Mouse (Mus musculus): Measurements from ENCODE around the gene Slc35b4. TPM values are rescaled to one million over a fixed set of nuclear protein-coding genes. Genes with fewer than 3 reads are reported as not detected.

Slc35b4 gene
- polyA plus RNA-seq, 1 experiment from 2014 or later, result 42.9 TPM

DNA sequence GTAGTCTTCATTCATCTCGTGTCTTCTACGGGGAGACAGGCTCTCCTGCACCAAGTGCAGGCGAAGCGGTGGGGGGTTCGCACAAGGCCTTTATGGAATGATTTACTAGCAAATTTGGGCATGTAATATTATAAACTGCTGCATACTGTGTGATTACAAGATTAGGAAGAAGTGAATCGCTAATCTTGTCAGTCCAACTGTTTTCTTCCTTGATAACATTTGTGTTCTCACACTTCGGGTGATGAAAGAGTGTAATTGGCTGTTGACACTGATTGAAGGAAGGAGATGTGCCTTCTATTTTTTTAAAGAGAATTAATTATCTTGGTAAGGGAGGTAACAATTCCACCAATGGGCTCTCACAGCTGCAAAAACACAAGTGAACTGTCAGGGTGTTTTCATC is 28.3 kb downstream of the Slc35b4 start:
- Histone ChIP-seq H3K9me3 (replicated peaks) (0 out of 2 replicates have a peak, but pooled peaks cover 3% of the 10 kb centered on the region), H3K9ac (no peak overlapping the region), H3K4me3 (no peak overlapping the region), H3K4me2 (replicated peaks) (no peak overlapping the region), H3K27me3 (no peaks in the 10 kb centered on the region), H3K36me3 (no peaks in the 10 kb centered on the region), H3K4me1 (peaks cover 4% of the 10 kb centered on the region; the same call in 1 of the 2 replicates), H3K27ac (no peak overlapping the region)
- ATAC-seq (ENCODE audit: low FRiP score), result no peak
- 71% methylated on average over 7 of the region's 7 CpGs for WGBS

DNA sequence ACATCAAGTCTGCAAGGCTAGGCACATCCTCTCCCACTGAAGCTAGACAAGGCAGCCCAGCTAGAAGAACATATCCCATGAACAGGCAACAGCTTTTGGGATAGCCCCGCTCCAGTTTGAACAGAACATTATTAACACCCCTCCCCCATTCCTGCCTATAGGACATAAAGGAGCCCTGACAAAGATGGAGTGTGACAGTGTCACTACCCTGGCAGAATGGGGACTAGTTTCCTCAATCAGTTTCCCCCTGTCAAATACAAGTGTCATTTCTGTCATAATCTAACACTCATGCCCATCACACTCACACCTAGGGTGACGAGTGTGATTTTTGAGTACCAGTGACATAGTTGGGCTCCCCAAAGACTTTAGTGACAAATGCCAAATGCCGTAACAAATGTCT is 28.9 kb downstream of the Slc35b4 start:
- Histone ChIP-seq H3K4me1 (no peaks in the 10 kb centered on the region), H3K9me3 (replicated peaks) (0 out of 2 replicates have a peak, but pooled peaks cover 3% of the 10 kb centered on the region), H3K27me3 (no peaks in the 10 kb centered on the region), H3K36me3 (no peaks in the 10 kb centered on the region), H3K4me3 (no peak overlapping the region), H3K27ac (no peak overlapping the region), H3K9ac (no peak overlapping the region), H3K4me2 (replicated peaks) (no peak overlapping the region)
- ATAC-seq (ENCODE audit: low FRiP score), result no peak
- WGBS, result 73% methylated on average over 3 of the region's 3 CpGs

DNA sequence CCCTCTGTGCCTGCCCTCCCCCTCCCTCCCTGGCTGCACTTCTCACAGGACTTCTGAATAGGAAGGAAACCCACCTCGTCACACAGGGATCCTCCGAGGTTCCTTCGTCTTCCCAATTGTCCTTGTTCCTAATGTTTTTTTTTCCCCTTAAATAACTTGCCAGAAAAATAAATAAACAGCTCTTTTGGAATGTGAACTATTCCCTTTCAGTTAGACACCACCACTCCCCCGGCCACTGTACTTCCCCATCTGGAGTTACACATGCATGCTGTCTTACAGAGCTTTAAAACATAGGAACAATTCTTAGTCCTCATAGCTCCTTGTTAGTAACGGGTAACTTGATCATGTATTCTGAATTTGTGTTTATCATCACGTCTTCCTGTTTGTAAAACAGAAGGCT is 30.9 kb downstream of the Slc35b4 start:
- Histone ChIP-seq H3K27me3 (no peaks in the 10 kb centered on the region), H3K4me3 (no peak overlapping the region), H3K27ac (no peak overlapping the region), H3K36me3 (no peaks in the 10 kb centered on the region), H3K4me2 (replicated peaks) (no peak overlapping the region), H3K9me3 (replicated peaks) (0 out of 2 replicates have a peak, but pooled peaks cover 3% of the 10 kb centered on the region), H3K4me1 (no peaks in the 10 kb centered on the region), H3K9ac (no peak overlapping the region)
- WGBS, result 69% methylated on average over 6 of the region's 6 CpGs
- ATAC-seq (ENCODE audit: low FRiP score), result no peak

DNA sequence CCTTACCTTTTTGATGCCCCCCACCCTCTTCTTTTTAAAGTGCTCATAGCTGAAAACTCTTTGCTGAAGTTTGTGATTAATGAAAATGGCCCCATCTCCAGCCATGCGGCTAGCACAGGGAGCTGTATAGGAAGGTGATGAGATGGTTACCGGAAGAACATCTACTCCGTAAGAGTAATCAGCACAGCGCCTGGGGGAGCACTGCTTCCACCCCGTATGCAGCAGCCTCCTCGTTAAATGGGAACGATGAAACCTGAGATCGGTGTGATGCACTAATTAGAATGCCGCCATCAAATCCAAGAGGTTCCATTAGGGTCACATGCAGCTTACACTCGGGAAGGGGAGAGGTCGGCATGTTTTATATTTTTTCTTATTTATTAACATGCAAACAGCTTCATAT is 34.0 kb downstream of the Slc35b4 start:
- ATAC-seq (ENCODE audit: low FRiP score), result no peak
- H3K27me3 ChIP-seq, result no peaks in the 10 kb centered on the region
- 69% methylated on average over 11 of the region's 11 CpGs for WGBS

DNA sequence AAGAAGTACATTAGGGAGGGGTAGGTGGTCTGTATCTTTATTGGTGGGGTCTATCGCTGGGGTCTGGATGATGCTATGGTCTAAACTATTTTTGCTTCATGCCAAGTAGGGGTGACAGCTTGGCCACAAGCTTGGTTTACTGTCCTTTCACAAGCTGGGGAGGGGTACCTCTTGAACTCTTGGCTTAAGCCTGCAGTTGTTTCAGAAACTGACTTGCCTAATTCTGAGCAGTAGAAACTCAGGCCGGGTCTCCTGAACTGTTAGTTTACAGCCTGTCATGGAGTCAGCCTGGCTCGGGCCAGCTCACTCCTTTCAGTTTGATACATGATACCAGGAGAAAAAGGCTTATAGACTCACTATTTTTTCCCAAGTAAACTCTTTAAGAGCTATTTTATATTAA is 38.5 kb downstream of the Slc35b4 start:
- no peak for ATAC-seq (ENCODE audit: low FRiP score)

More for the DNA sequence above, 34.0 kb downstream of the Slc35b4 start:
- Histone ChIP-seq H3K9me3 (replicated peaks) (0 out of 2 replicates have a peak, but pooled peaks cover 3% of the 10 kb centered on the region), H3K36me3 (no peaks in the 10 kb centered on the region), H3K4me1 (no peaks in the 10 kb centered on the region), H3K27ac (no peak overlapping the region), H3K4me3 (no peak overlapping the region), H3K4me2 (replicated peaks) (no peak overlapping the region), H3K9ac (no peak overlapping the region)

DNA sequence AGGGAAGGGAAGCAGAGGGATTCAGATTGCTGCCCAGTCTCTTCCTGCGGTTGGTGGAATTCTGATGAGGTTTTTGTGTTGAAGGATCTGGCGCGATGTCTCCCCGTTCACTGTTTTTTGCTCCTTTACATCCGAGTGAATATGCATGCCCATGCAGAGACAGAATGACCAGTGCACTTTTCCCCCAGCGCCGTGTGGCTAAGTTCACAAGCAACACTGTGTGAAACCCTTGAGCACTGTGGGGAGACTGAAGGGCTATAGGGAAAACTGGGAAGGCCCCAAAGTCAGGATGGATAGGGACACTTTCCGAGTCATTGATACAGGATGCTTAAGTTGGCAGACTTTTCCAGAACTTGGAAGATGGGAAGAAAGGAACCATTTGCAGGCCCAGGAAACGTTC is 44.5 kb downstream of the Slc35b4 start:
- H3K27me3 ChIP-seq, result no peaks in the 10 kb centered on the region
- WGBS, result 87% methylated on average over 9 of the region's 9 CpGs
- H3K27ac ChIP-seq, result no peak overlapping the region
- H3K4me2 ChIP-seq (replicated peaks), result no peak overlapping the region
- H3K4me3 ChIP-seq, result no peak overlapping the region
- no peak overlapping the region for H3K9ac ChIP-seq
- no peaks in the 10 kb centered on the region for H3K36me3 ChIP-seq
- no peaks in the 10 kb centered on the region for H3K9me3 ChIP-seq (replicated peaks)
- no peak for ATAC-seq (ENCODE audit: low FRiP score)
- no peaks in the 10 kb centered on the region for H3K4me1 ChIP-seq

More for the DNA sequence above, 38.5 kb downstream of the Slc35b4 start:
- Histone ChIP-seq H3K4me1 (no peaks in the 10 kb centered on the region), H3K4me3 (no peak overlapping the region), H3K27me3 (no peaks in the 10 kb centered on the region), H3K9me3 (replicated peaks) (no peaks in the 10 kb centered on the region), H3K36me3 (no peaks in the 10 kb centered on the region), H3K9ac (no peak overlapping the region), H3K4me2 (replicated peaks) (no peak overlapping the region), H3K27ac (no peak overlapping the region)
- WGBS, result 86% methylated on average over 3 of the region's 3 CpGs

DNA sequence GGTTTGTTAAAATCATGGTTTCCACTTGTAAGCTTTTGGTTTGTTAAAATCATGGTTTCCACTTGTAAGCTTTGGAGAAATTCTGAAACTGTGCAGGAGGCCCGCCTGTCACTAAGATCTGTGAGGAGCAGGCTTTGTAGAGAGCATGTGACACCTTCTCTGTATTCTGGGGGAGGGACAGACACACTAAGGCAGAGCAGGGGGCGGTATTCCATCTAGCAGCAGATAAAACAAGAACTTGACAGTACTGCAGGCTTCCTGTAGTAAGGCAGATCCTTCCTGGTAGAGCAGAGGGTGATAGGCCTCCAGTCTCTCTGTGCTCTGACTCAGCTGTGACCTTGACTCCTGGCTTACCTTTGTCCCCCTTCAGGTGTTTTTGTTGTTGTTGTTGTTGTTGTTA is 47.6 kb downstream of the Slc35b4 start:
- no peaks in the 10 kb centered on the region for H3K27me3 ChIP-seq
- H3K27ac ChIP-seq, result no peak overlapping the region
- 71% methylated on average over 2 of the region's 2 CpGs for WGBS
- H3K9ac ChIP-seq, result no peak overlapping the region
- ATAC-seq (ENCODE audit: low FRiP score), result no peak
- H3K4me3 ChIP-seq, result no peak overlapping the region
- H3K36me3 ChIP-seq, result no peaks in the 10 kb centered on the region
- no peak overlapping the region for H3K4me2 ChIP-seq (replicated peaks)
- no peaks in the 10 kb centered on the region for H3K4me1 ChIP-seq
- H3K9me3 ChIP-seq (replicated peaks), result no peaks in the 10 kb centered on the region

DNA sequence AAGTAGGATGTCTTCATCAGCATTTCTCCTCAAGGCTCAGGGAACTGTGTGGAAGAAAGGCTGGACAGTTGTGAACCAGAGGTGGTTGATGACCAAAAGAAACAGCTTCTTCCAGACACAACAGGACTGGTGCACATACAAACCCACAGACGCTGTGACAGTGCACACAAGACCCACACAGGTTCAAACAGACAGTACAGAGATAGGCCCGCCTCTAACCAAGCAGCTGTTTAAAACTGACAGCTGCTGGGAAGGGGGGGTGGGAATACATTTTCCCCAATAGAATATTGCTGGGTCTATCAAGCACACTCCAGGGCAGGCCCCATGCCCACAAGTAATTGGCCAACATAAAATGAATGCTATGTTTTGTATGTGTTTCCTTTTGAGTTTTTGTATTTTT is 52.5 kb downstream of the Slc35b4 start:
- no peaks in the 10 kb centered on the region for H3K9me3 ChIP-seq (replicated peaks)
- no peak overlapping the region for H3K27ac ChIP-seq
- no peak overlapping the region for H3K4me3 ChIP-seq
- H3K27me3 ChIP-seq, result no peaks in the 10 kb centered on the region
- ATAC-seq (ENCODE audit: low FRiP score), result no peak
- no peaks in the 10 kb centered on the region for H3K4me1 ChIP-seq
- no peaks in the 10 kb centered on the region for H3K36me3 ChIP-seq
- H3K9ac ChIP-seq, result no peak overlapping the region
- 89% methylated on average over 2 of the region's 2 CpGs for WGBS
- no peak overlapping the region for H3K4me2 ChIP-seq (replicated peaks)

DNA sequence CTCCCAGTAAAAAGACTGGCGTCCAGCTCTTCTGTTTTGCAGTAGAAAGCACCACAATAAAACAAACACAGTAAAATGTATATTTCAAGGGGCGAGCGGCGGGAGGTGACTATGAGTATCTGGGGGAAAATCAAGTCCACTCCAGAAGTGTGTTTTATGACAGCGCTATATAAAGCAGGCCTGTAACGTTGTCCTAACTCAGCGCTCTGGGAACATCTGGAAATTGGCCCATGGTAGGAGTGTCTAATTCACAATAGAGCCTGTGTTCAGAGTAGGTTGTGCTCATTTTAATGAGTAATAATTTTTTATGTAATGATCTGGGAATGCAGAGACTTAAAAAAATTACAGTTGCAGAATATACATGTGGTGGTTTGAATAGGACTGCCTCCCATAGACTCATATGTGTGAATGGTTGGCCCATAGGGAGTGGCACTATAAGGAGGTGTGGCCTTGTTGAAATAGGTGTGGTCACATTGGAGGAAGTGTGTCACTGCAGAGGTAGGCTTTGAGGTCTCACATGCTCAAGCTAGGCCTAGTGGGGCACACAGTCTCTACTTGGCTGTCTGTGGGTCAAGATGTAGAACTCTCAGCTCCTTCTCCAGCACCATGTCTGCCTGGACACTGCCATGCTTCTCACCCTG is 60.0 kb downstream of the Slc35b4 start:
- no peaks in the 10 kb centered on the region for H3K27me3 ChIP-seq
- H3K9ac ChIP-seq, result no peak overlapping the region
- H3K9me3 ChIP-seq (replicated peaks), result no peaks in the 10 kb centered on the region
- no peak overlapping the region for H3K4me3 ChIP-seq
- no peaks in the 10 kb centered on the region for H3K4me1 ChIP-seq
- no peak overlapping the region for H3K27ac ChIP-seq
- H3K4me2 ChIP-seq (replicated peaks), result no peak overlapping the region
- 89% methylated on average over 7 of the region's 7 CpGs for WGBS
- no peaks in the 10 kb centered on the region for H3K36me3 ChIP-seq
- no peak for ATAC-seq (ENCODE audit: low FRiP score)

DNA sequence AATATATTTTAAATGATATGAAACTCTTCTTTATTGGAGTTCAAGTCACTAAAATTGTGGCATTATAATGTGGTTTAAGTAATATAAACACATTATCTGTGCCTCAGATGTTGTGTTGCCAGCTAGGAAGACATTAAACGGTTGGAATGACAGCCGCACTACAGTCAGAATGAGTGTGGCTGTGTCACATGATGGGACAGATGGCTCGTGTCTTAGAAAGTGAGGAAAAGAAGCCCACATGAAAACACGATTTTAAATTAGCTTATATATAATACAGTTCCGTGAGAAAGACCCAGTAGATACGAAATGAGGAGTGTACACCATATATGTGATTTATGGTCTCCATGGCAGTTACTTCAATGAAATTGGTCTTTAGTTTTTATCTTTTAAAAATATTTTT is 65.5 kb downstream of the Slc35b4 start:
- Histone ChIP-seq H3K4me1 (0 out of 2 replicates have a peak, but pooled peaks cover 2% of the 10 kb centered on the region), H3K4me2 (replicated peaks) (no peak overlapping the region), H3K9me3 (replicated peaks) (no peaks in the 10 kb centered on the region), H3K27me3 (no peaks in the 10 kb centered on the region), H3K9ac (no peak overlapping the region), H3K36me3 (no peaks in the 10 kb centered on the region), H3K4me3 (no peak overlapping the region), H3K27ac (no peak overlapping the region)
- no peak for ATAC-seq (ENCODE audit: low FRiP score)
- 77% methylated on average over 6 of the region's 6 CpGs for WGBS

DNA sequence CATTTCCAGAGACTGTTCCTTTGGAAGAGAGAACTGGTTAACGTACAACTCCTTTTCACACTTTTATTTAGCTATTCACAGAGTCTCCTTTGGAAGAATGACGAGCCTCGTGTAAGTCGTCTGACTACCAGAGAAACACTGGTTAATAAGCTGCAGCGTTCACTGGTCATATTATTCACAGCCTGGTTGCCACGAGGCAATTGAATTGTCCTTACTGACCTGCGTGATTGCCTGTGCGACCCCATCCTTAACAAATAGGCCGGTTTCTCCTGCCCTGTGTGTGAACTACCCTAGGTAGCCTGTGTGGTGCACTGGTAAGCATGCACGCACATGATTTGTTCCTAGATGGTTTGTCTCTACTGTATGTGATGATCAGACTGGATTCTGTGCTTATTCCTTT is 66.3 kb downstream of the Slc35b4 start:
- H3K36me3 ChIP-seq, result no peaks in the 10 kb centered on the region
- ATAC-seq (ENCODE audit: low FRiP score), result no peak
- H3K27me3 ChIP-seq, result no peaks in the 10 kb centered on the region
- H3K27ac ChIP-seq, result no peak overlapping the region
- H3K4me3 ChIP-seq, result no peak overlapping the region
- H3K9ac ChIP-seq, result no peak overlapping the region
- 0 out of 2 replicates have a peak, but pooled peaks cover 2% of the 10 kb centered on the region for H3K4me1 ChIP-seq
- H3K9me3 ChIP-seq (replicated peaks), result no peaks in the 10 kb centered on the region
- 40% methylated on average over 10 of the region's 10 CpGs for WGBS
- no peak overlapping the region for H3K4me2 ChIP-seq (replicated peaks)
